Mouse (Mus musculus) frontal cortex, postnatal 25 days (tissue): ENCODE results near the gene Lrrc36.

Source experiments
- DNase-seq, 2 experiments: peaks; one replicate each; pipeline ENCODE4 v3.0.0; 2022; ENCODE audit warnings: low spot score in 2 of 2

Gene Lrrc36

GRCm38 (mm10) chr8:105413391-105413790 is at the start of gene Lrrc36, which contains the start of gene Kctd19:
Gene Lrrc36, plus strand, starts transcription at chr8:105413571.
Gene Kctd19, minus strand, starts transcription at chr8:105413502.
- no peak for DNase-seq

- DNase-seq = no peak
These were observed 46.3 kb upstream of the Lrrc36 start for GRCm38 (mm10) chr8:105367107-105367506.

GRCm38 (mm10) chr8:105372473-105372872 is 40.9 kb upstream of the Lrrc36 start:
- no peak for DNase-seq

- DNase-seq = no peak
These were observed 40.3 kb upstream of the Lrrc36 start, which contains the start of gene Plekhg4 for GRCm38 (mm10) chr8:105373032-105373431. Gene Plekhg4, plus strand, starts transcription at chr8:105373274.

GRCm38 (mm10) chr8:105374513-105374966 is 38.8 kb upstream of the Lrrc36 start:
- DNase-seq = no peak

- no peak for DNase-seq
These were observed 34.7 kb upstream of the Lrrc36 start for GRCm38 (mm10) chr8:105378673-105379072.

GRCm38 (mm10) chr8:105380308-105380707 is 33.1 kb upstream of the Lrrc36 start:
- no peak for DNase-seq

GRCm38 (mm10) chr8:105384070-105384469 is 29.3 kb upstream of the Lrrc36 start:
- no peak for DNase-seq

- no peak for DNase-seq
These were observed 26.2 kb upstream of the Lrrc36 start for GRCm38 (mm10) chr8:105387151-105387550.

- no peak for DNase-seq
These were observed 24.3 kb upstream of the Lrrc36 start for GRCm38 (mm10) chr8:105389096-105389495.

- DNase-seq = no peak
These were observed 20.1 kb upstream of the Lrrc36 start for GRCm38 (mm10) chr8:105393089-105393787.

- no peak for DNase-seq
These were observed 19.5 kb upstream of the Lrrc36 start for GRCm38 (mm10) chr8:105393915-105394314.

- DNase-seq = no peak
These were observed 15.6 kb upstream of the Lrrc36 start for GRCm38 (mm10) chr8:105397747-105398146.

- DNase-seq = no peak
These were observed 13.4 kb upstream of the Lrrc36 start for GRCm38 (mm10) chr8:105400016-105400415.

GRCm38 (mm10) chr8:105403467-105403866 is 9.9 kb upstream of the Lrrc36 start:
- DNase-seq = no peak

GRCm38 (mm10) chr8:105404496-105404895 is 8.9 kb upstream of the Lrrc36 start:
- no peak for DNase-seq

GRCm38 (mm10) chr8:105406416-105406815 is 7.0 kb upstream of the Lrrc36 start:
- no peak for DNase-seq

GRCm38 (mm10) chr8:105408331-105408730 is 5.0 kb upstream of the Lrrc36 start:
- DNase-seq = no peak

- no peak for DNase-seq
These were observed 3.4 kb upstream of the Lrrc36 start for GRCm38 (mm10) chr8:105409947-105410346.

GRCm38 (mm10) chr8:105418992-105419391 is 5.6 kb downstream of the Lrrc36 start:
- no peak for DNase-seq

- no peak for DNase-seq
These were observed 6.4 kb downstream of the Lrrc36 start for GRCm38 (mm10) chr8:105419800-105420199.

GRCm38 (mm10) chr8:105422006-105422405 is 8.6 kb downstream of the Lrrc36 start:
- DNase-seq = no peak

- no peak for DNase-seq
These were observed 13.5 kb downstream of the Lrrc36 start for GRCm38 (mm10) chr8:105426878-105427277.
